Mouse (Mus musculus): ENCODE data around the gene Dock9. TPM values are rescaled to one million over a fixed set of nuclear protein-coding genes. Genes with fewer than 3 reads are reported as not detected.

The Dock9 gene
- polyA plus RNA-seq, 1 experiment from 2014 or later, result 4.8 TPM

GRCm38 (mm10) chr14:121676596-121677330 lies 120.9 kb downstream of the Dock9 start:
- Histone ChIP-seq H3K4me3 (no peak overlapping the region), H3K27me3 (replicated peaks) (no peaks in the 10 kb centered on the region), H3K36me3 (no peaks in the 10 kb centered on the region), H3K9me3 (no peaks in the 10 kb centered on the region; the same call in 1 of the 2 replicates), H3K9ac (no peak overlapping the region), H3K4me2 (no peak overlapping the region), H3K27ac (replicated peaks) (peak overlapping the region; percentile 50), H3K4me1 (peaks cover 27% of the 10 kb centered on the region)
- WGBS, result 80% methylated on average over 11 of the region's 11 CpGs
- no peak for ATAC-seq (ENCODE audit: extremely low read depth, insufficient number of reproducible peaks, low FRiP score, low TSS enrichment)

- ATAC-seq (ENCODE audit: extremely low read depth, insufficient number of reproducible peaks, low FRiP score, low TSS enrichment), result no peak
- H3K9ac ChIP-seq, result no peak overlapping the region
- H3K27ac ChIP-seq (replicated peaks), result peak overlapping the region; percentile 50
- H3K4me3 ChIP-seq, result no peak overlapping the region
- no peaks in the 10 kb centered on the region for H3K36me3 ChIP-seq
- no peaks in the 10 kb centered on the region for H3K27me3 ChIP-seq (replicated peaks)
- H3K4me1 ChIP-seq, result peaks cover 27% of the 10 kb centered on the region
- no peaks in the 10 kb centered on the region; the same call in 1 of the 2 replicates for H3K9me3 ChIP-seq
- no peak overlapping the region for H3K4me2 ChIP-seq
These were observed 121.5 kb downstream of the Dock9 start for GRCm38 (mm10) chr14:121676121-121676591.

- 22% methylated on average over 6 of the region's 6 CpGs for WGBS
- ATAC-seq (ENCODE audit: extremely low read depth, insufficient number of reproducible peaks, low FRiP score, low TSS enrichment), result no peak
- H3K9ac ChIP-seq, result no peak overlapping the region
These were observed 122.1 kb downstream of the Dock9 start for GRCm38 (mm10) chr14:121675579-121675978.

DNA sequence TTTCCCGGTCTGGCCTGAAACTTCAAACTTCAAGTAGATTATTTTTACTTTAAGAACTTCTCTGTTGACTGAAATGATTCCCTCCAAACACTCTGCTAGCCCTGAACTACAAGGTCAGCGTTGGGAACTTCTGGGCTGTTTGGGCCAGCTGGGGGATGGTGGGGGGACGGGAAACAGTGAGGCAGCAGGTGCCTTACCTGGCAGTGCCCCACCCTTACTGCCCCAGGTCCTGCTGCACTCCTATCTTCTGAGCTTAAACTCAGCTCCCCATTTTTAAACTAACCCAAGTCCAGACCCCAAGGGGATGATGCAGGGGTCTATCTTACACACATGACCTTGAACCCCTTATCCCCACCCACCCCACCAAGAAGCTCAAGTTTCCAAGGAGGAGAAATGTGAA lies 122.5 kb downstream of the Dock9 start:
- Histone ChIP-seq H3K4me2 (no peak overlapping the region), H3K4me1 (peaks cover 27% of the 10 kb centered on the region), H3K4me3 (no peak overlapping the region), H3K27ac (replicated peaks) (0 out of 2 replicates have a peak overlapping the region, but pooled peaks have one; percentile 1), H3K9me3 (no peaks in the 10 kb centered on the region; the same call in 1 of the 2 replicates), H3K27me3 (replicated peaks) (no peaks in the 10 kb centered on the region), H3K36me3 (no peaks in the 10 kb centered on the region), H3K9ac (no peak overlapping the region)
- 68% methylated on average over 3 of the region's 3 CpGs for WGBS
- no peak for ATAC-seq (ENCODE audit: extremely low read depth, insufficient number of reproducible peaks, low FRiP score, low TSS enrichment)

More at GRCm38 (mm10) chr14:121675579-121675978, 122.1 kb downstream of the Dock9 start:
- Histone ChIP-seq H3K27ac (replicated peaks) (peak overlapping the region; percentile 50; the same call in 1 of the 2 replicates), H3K27me3 (replicated peaks) (no peaks in the 10 kb centered on the region), H3K4me1 (peaks cover 27% of the 10 kb centered on the region), H3K9me3 (no peaks in the 10 kb centered on the region; the same call in 1 of the 2 replicates), H3K4me3 (no peak overlapping the region), H3K36me3 (no peaks in the 10 kb centered on the region), H3K4me2 (no peak overlapping the region)

- no peak for ATAC-seq (ENCODE audit: extremely low read depth, insufficient number of reproducible peaks, low FRiP score, low TSS enrichment)
- Histone ChIP-seq H3K27me3 (replicated peaks) (no peaks in the 10 kb centered on the region), H3K9ac (no peak overlapping the region), H3K27ac (replicated peaks) (no peak overlapping the region), H3K4me3 (no peak overlapping the region), H3K4me1 (peaks cover under 1% of the 10 kb centered on the region), H3K36me3 (0 out of 2 replicates have a peak, but pooled peaks cover 5% of the 10 kb centered on the region), H3K9me3 (no peaks in the 10 kb centered on the region; the same call in 1 of the 2 replicates), H3K4me2 (no peak overlapping the region)
- WGBS, result 77% methylated on average over 5 of the region's 5 CpGs
These were observed 127.6 kb downstream of the Dock9 start for GRCm38 (mm10) chr14:121670016-121670415.

DNA sequence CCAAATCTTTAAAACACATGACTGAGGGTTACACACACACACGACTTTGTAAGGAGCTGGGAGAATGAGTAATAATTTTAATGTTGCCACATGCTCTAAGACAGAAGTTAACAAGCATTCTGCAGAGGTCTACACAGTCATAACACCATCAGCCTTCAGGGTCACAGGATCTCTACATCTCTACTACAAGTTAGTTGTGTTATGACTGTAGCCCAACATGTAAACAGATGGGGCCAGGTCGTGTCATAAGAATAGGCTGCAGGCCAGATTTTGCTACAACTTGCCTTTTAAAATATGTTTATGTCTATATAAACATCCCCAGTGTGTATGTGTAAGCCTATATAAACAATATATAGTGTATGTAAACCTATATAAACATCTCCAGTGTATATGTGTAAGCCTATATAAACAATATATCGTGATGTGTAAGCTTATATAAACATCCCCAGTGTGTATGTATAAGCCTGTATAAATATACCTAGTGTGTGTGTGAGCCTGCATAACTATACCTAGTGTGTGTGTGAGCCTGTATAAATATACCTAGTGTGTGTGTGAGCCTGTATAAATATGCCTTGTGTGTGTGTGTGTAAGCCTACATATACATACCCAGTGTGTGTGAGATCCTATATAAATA lies 130.9 kb downstream of the Dock9 start:
- Histone ChIP-seq H3K4me2 (no peak overlapping the region), H3K4me1 (no peaks in the 10 kb centered on the region), H3K27ac (replicated peaks) (no peak overlapping the region), H3K27me3 (replicated peaks) (no peaks in the 10 kb centered on the region), H3K9ac (no peak overlapping the region), H3K36me3 (0 out of 2 replicates have a peak, but pooled peaks cover 5% of the 10 kb centered on the region), H3K4me3 (no peak overlapping the region), H3K9me3 (no peaks in the 10 kb centered on the region)
- WGBS, result 78% methylated on average over 3 of the region's 3 CpGs
- ATAC-seq (ENCODE audit: extremely low read depth, insufficient number of reproducible peaks, low FRiP score, low TSS enrichment), result no peak

GRCm38 (mm10) chr14:121665693-121666273 lies 131.9 kb downstream of the Dock9 start:
- WGBS, result 95% methylated on average over 9 of the region's 9 CpGs
- ATAC-seq (ENCODE audit: extremely low read depth, insufficient number of reproducible peaks, low FRiP score, low TSS enrichment), result no peak
- no peak overlapping the region for H3K27ac ChIP-seq (replicated peaks)

GRCm38 (mm10) chr14:121663913-121664312 lies 133.7 kb downstream of the Dock9 start:
- Histone ChIP-seq H3K36me3 (0 out of 2 replicates have a peak, but pooled peaks cover 5% of the 10 kb centered on the region), H3K27me3 (replicated peaks) (no peaks in the 10 kb centered on the region), H3K9ac (no peak overlapping the region), H3K4me3 (no peak overlapping the region), H3K9me3 (no peaks in the 10 kb centered on the region), H3K4me1 (peaks cover 20% of the 10 kb centered on the region), H3K27ac (replicated peaks) (no peak overlapping the region), H3K4me2 (no peak overlapping the region)
- ATAC-seq (ENCODE audit: extremely low read depth, insufficient number of reproducible peaks, low FRiP score, low TSS enrichment), result no peak
- 89% methylated on average over 1 of the region's 1 CpGs for WGBS

More at GRCm38 (mm10) chr14:121665693-121666273, 131.9 kb downstream of the Dock9 start:
- Histone ChIP-seq H3K4me1 (peaks cover 5% of the 10 kb centered on the region), H3K4me2 (no peak overlapping the region), H3K9ac (no peak overlapping the region), H3K9me3 (no peaks in the 10 kb centered on the region), H3K4me3 (no peak overlapping the region), H3K36me3 (0 out of 2 replicates have a peak, but pooled peaks cover 5% of the 10 kb centered on the region), H3K27me3 (replicated peaks) (no peaks in the 10 kb centered on the region)

DNA sequence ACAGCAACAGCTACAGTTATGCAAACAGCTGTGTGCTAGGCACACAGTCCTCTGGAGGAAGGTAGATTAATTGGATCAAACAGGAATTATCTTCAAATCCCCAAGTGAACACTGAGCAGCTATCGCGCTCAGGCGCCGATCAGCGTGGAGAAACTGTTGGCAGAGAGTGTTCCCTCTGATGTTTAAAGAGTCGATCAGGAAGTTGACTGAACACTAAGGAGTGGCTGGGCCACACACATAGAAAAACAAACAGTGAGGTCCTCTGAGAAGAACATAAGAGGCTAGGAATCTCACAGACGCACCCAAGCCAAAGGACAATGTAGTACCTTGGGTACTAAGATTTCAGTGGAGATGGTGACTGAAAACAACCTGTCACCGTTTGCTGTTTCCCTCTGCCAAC lies 136.7 kb downstream of the Dock9 start:
- Histone ChIP-seq H3K9me3 (no peaks in the 10 kb centered on the region), H3K9ac (peak overlapping the region; percentile 11; the same call in 1 of the 2 replicates), H3K4me1 (peaks cover 35% of the 10 kb centered on the region), H3K27ac (replicated peaks) (no peak overlapping the region), H3K4me2 (no peak overlapping the region), H3K36me3 (peaks cover 8% of the 10 kb centered on the region; the same call in 1 of the 2 replicates), H3K27me3 (replicated peaks) (no peaks in the 10 kb centered on the region), H3K4me3 (no peak overlapping the region)
- no peak for ATAC-seq (ENCODE audit: extremely low read depth, insufficient number of reproducible peaks, low FRiP score, low TSS enrichment)
- 33% methylated on average over 8 of the region's 8 CpGs for WGBS

GRCm38 (mm10) chr14:121660167-121660894 lies 137.3 kb downstream of the Dock9 start:
- Histone ChIP-seq H3K4me2 (no peak overlapping the region), H3K9ac (no peak overlapping the region), H3K4me3 (no peak overlapping the region), H3K4me1 (peaks cover 35% of the 10 kb centered on the region), H3K9me3 (no peaks in the 10 kb centered on the region), H3K36me3 (peaks cover 7% of the 10 kb centered on the region; the same call in 1 of the 2 replicates), H3K27me3 (replicated peaks) (no peaks in the 10 kb centered on the region), H3K27ac (replicated peaks) (no peak overlapping the region)
- ATAC-seq (ENCODE audit: extremely low read depth, insufficient number of reproducible peaks, low FRiP score, low TSS enrichment), result no peak
- 60% methylated on average over 15 of the region's 15 CpGs for WGBS
